ENCODE assay signal across 8 mouse cellular contexts in the genomic region with DNA sequence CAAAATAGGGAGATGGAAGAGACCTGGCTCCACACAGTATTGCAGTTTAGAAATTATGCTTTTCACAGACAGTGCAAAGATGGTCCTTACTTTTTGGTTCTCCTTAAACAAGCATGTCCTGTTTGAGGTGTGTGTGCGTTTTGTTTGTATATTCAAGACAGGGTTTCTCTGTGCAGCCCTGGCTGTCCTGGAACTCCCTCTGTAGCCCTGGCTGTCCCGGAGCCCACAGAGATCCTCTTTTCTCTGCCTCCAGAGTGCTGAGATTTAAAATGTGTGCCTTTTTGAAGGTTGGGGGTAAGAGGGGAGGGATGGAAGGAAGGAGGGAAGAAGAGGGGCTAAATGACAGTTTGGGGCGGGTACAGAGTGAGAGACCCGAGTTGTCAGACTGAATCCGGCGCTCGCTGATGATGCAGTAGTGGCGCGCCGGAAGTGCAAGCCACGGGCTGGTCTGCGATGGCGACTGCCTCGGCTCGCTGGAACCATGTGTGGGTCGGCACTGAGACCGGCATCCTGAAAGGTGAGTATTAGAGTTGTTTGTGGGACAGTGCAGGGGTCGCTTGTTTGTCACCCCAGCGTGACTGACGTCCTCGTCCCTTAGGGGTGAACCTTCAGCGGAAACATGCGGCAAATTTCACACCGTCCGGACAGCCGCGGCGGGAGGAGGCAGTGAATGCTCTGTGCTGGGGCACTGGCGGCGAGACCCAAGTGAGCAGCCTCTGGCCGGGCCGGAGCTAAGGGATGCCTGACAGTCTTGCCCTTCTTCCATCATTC. TPM values are rescaled to one million over a fixed set of nuclear protein-coding genes. Genes with fewer than 3 reads are reported as not detected.
DNase-seq lines count a peak whose midpoint lies in the region; ATAC-seq and TF ChIP-seq lines count a peak whose summit lies in the region.

Wdr74 (plus strand) TSS at position 439 of the 771 bp plus-strand sequence.

- H3K4me2 ChIP-seq in heart, embryonic 13.5 days: peak within 1 kb of the TSS; percentile 93
- peak within 1 kb of the TSS; percentile 68 for H3K4me2 ChIP-seq in liver, embryonic 11.5 days
- H3K4me2 ChIP-seq in myocyte (ENCODE audit: low read depth): peak within 1 kb of the TSS; percentile 92

- peak within 1 kb of the TSS; percentile 92 for H3K9ac ChIP-seq in heart, embryonic 13.5 days
- H3K9ac ChIP-seq in liver, embryonic 11.5 days (ENCODE audit: low read depth, low read length): peak within 1 kb of the TSS; percentile 81

- H3ac ChIP-seq in myocyte (ENCODE audit: control insufficient read depth, insufficient read length): peak within 1 kb of the TSS; percentile 33

- peak; percentile 94 for DNase-seq in CD4-positive, CD25-positive, alpha-beta regulatory T cell, adult 2 months (ENCODE audit: low read depth, low spot score)
- DNase-seq in fibroblast of lung, adult 2 months (ENCODE audit: low read depth): peak; percentile 74
- DNase-seq in kidney, postnatal 10 days: peak; percentile 96
- DNase-seq in liver, embryonic 11.5 days (ENCODE audit: low spot score): peak; percentile 92
- peak; percentile 87 to 94 for DNase-seq in spleen, postnatal 4 days (ENCODE audit: low spot score in 2 of 2)

- peaks cover 21% of the 10 kb centered on the region for H3K79me2 ChIP-seq in myocyte (ENCODE audit: control insufficient read depth, insufficient read depth)

- WGBS in heart, embryonic 13.5 days: under 1% methylated on average over 32 of the region's 32 CpGs
- under 1% methylated on average over 32 of the region's 32 CpGs for WGBS in liver, embryonic 11.5 days

- no peaks in the 10 kb centered on the region for H3K9me3 ChIP-seq in heart, embryonic 13.5 days
- H3K9me3 ChIP-seq in liver, embryonic 11.5 days (ENCODE audit: control insufficient read depth, low read length): peaks cover 2% of the 10 kb centered on the region; the same call in 1 of the 2 replicates

- peaks cover 30% of the 10 kb centered on the region for H3K36me3 ChIP-seq in heart, embryonic 13.5 days
- H3K36me3 ChIP-seq in liver, embryonic 11.5 days (ENCODE audit: control insufficient read depth, insufficient read depth, low read length): peaks cover 25% of the 10 kb centered on the region
- H3K36me3 ChIP-seq in myocyte (ENCODE audit: control insufficient read depth, insufficient read depth): peaks cover 22% of the 10 kb centered on the region

- H3K4me3 ChIP-seq in brown adipose tissue, adult 24 weeks (ENCODE audit: insufficient read depth, low read depth, low read length): peak within 1 kb of the TSS; percentile 91
- peak within 1 kb of the TSS; percentile 96 for H3K4me3 ChIP-seq in heart, embryonic 13.5 days
- H3K4me3 ChIP-seq in liver, embryonic 11.5 days (ENCODE audit: low read depth, low read length): peak within 1 kb of the TSS; percentile 79
- H3K4me3 ChIP-seq in myocyte: peak within 1 kb of the TSS; percentile 97

- TF ChIP-seq POLR2A in myocyte (IDR thresholded peaks at IDR 0.05; ENCODE audit: insufficient read length, low read depth): peak; percentile 98

- peak; percentile 80 for ATAC-seq in heart, embryonic 13.5 days (ENCODE audit: extremely low read depth, insufficient number of reproducible peaks, low FRiP score, low TSS enrichment)
- peak; percentile 90 for ATAC-seq in liver, embryonic 11.5 days (replicated peaks; ENCODE audit: low FRiP score)

- 0 out of 2 replicates have a peak, but pooled peaks cover 4% of the 10 kb centered on the region for H3K27me3 ChIP-seq in heart, embryonic 13.5 days (replicated peaks)
- H3K27me3 ChIP-seq in liver, embryonic 11.5 days (replicated peaks; ENCODE audit: control insufficient read depth, insufficient read depth, low read length): no peaks in the 10 kb centered on the region
- H3K27me3 ChIP-seq in myocyte (ENCODE audit: control insufficient read depth, insufficient read depth, insufficient read length): no peaks in the 10 kb centered on the region

- peak within 1 kb of the TSS; percentile 64 for H3K27ac ChIP-seq in brown adipose tissue, adult 24 weeks (replicated peaks; ENCODE audit: low read depth, low read length)
- peak within 1 kb of the TSS; percentile 74 for H3K27ac ChIP-seq in heart, embryonic 13.5 days (replicated peaks)
- peak within 1 kb of the TSS; percentile 42 for H3K27ac ChIP-seq in liver, embryonic 11.5 days (ENCODE audit: low read depth, low read length)

- peaks cover 2% of the 10 kb centered on the region; the same call in 1 of the 2 replicates for H3K4me1 ChIP-seq in brown adipose tissue, adult 24 weeks (ENCODE audit: control insufficient read depth, insufficient read depth, insufficient read length, low read length)
- peaks cover 13% of the 10 kb centered on the region for H3K4me1 ChIP-seq in heart, embryonic 13.5 days
- H3K4me1 ChIP-seq in liver, embryonic 11.5 days (replicated peaks; ENCODE audit: control insufficient read depth, insufficient read depth, low read length): peaks cover 14% of the 10 kb centered on the region; the same call in 1 of the 2 replicates

TF ChIP-seq in myocyte, 11 proteins besides CTCF, POLR2A, EP300 and RAD21:
- TF ChIP-seq POLR2AphosphoS2 (IDR thresholded peaks at IDR 0.05; ENCODE audit: insufficient read length, low read depth) (peak; percentile 97), MYOG (IDR thresholded peaks at IDR 0.05; ENCODE audit: control insufficient read depth in 1 of 3, insufficient read depth in 1 of 3, insufficient read length in 2 of 3, low read depth in 2 of 3) (no peak), TCF3 (IDR thresholded peaks at IDR 0.05; ENCODE audit: insufficient read length, low read depth) (no peak), REST (IDR thresholded peaks at IDR 0.05; ENCODE audit: insufficient read depth, insufficient read length) (peak; percentile 22), SRF (IDR thresholded peaks at IDR 0.05; ENCODE audit: control insufficient read depth, insufficient read length, low read depth) (peak; percentile 92), TCF12 (IDR thresholded peaks at IDR 0.05; ENCODE audit: insufficient read depth, poor library complexity, severe bottlenecking) (no peak), MAX (IDR thresholded peaks at IDR 0.05; ENCODE audit: low read depth) (peak; percentile 50)

RNA-seq across cellular contexts. Expression of gene Wdr74, which starts in this region (rescaled TPM):
- polyA plus RNA-seq in brown adipose tissue, adult 24 weeks (2012; ENCODE audit: insufficient read depth, insufficient read length, missing spikeins): 28.2 and 31.8 TPM in 2 replicates
- polyA plus RNA-seq in heart, embryonic 13.5 days (2015; fragmentation: Nextera tagmentation; extraction: Ambion mirVana): 54.1 and 60.0 TPM in 2 replicates
- 142 and 143 TPM in 2 replicates for polyA plus RNA-seq in liver, embryonic 11.5 days (2014; fragmentation: Nextera tagmentation; extraction: Ambion mirVana)
- 109 TPM for polyA plus RNA-seq in myocyte (2012; fragmentation: generic; extraction: Trizol)

Comparison
In these comparisons a context has a peak if more than half of its experiments do, and no peak if none do; other contexts are left out.
1. Peak in every context shown above with its lines: DNase-seq, ATAC-seq, H3K4me3 ChIP-seq and H3K27ac ChIP-seq.